Mouse (Mus musculus): ENCODE data around the gene Cacna1c.

DNA sequence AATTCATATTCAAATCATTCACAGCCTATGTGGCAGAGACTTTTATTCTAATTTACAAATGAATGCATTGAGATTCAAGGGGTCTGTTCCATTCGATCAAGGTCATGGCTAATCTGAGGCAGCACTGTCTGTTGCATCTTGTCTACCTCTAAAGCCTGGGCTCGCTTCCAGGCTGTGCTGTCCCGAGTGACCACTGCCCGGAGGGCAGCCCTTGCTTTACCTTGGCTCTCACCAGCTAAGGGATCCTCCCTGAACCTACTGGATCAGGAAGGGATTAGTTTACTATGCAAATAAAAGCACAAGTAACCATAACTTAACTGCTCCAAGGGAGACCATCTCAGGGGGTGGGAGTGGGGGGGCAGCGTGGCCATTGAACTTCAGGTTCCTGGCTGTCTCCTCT is 334.1 kb downstream of the Cacna1c start:
- TF ChIP-seq CTCF (IDR thresholded peaks at IDR 0.05; ENCODE audit: low read depth, low read length) (no peak), EP300 (IDR thresholded peaks at IDR 0.05; ENCODE audit: insufficient read depth, low read depth, low read length) (no peak), POLR2A (IDR thresholded peaks at IDR 0.05; ENCODE audit: insufficient read depth, low read length) (no peak)

All from ES-Bruce4 (cell line).